Mouse (Mus musculus): ENCODE measurements around the gene Rgs9.
"Not testable (repeated sequence)": the region's sequence is repeated elsewhere in the genome, so short reads cannot be mapped to it uniquely, and the experiment has no call there.

Rgs9 gene

DNA sequence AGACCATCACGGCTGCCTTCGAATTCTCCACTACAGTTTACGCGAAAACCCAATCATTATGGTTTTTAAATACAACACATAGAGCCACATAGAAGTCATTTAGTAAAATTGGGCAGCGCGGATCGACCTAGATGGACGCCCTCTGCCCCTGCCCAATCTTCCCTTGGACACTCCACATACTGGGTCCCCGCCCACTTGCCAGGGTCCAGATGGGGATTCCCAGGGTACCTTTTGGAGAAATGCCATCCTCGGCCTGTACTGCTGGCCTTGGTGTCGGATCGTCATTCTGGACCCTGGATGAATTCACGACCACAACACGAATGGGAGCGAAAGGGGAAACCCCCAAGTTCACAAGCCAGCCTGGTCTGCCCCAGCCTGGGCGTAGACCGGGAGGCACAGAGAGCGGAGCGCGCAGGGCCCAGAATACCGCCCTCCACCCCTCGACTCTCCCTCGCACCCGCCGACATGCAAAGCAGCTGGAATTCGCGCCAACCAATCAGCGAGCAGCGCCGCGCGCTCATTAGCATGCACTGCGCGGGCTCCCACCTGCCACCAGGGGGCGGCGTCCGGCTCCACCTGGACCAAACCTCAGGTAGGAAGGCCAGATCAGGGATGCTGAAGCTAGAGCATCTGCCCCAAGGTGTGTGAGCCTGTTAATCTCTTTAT lies at the start of gene Rgs9:
Rgs9 (minus strand) TSS at position 420 of the 666 bp plus-strand sequence.
- DNase-seq = peak; percentile 96

DNA sequence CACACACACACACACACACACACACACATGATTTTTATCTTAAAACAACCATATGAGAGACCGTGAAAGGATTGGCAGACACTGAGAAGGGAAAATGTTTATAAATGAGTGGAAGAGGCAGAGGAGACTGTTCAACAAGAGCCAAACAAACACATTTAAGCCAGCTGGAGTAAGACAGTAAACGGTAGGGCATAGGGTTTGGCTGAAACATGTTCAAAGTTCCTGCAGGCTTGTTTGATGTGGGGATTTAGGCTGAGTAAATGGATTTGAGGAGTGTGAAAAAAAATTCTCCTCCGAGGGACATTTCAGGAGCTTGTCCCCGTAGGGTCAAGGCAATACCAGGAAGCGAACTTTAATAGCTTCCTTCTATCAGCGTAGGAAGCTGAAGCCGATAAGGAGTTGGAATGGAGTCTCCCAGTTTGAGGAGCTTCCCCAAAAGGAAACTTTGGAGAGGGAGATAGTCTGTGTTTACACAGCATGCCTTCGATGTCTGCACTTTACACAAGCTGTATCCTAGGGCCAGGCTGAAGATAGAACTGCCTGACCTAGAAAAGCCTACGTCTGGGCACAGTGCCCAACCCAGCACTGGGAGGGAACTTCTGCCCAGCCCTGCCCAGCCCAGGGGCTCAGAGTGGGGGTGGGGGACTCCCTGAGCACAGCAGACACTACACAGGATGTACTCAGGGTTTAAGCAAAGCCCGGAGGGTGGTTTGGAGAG lies 49.5 kb upstream of the Rgs9 start:
- DNase-seq = peak; percentile 94

DNA sequence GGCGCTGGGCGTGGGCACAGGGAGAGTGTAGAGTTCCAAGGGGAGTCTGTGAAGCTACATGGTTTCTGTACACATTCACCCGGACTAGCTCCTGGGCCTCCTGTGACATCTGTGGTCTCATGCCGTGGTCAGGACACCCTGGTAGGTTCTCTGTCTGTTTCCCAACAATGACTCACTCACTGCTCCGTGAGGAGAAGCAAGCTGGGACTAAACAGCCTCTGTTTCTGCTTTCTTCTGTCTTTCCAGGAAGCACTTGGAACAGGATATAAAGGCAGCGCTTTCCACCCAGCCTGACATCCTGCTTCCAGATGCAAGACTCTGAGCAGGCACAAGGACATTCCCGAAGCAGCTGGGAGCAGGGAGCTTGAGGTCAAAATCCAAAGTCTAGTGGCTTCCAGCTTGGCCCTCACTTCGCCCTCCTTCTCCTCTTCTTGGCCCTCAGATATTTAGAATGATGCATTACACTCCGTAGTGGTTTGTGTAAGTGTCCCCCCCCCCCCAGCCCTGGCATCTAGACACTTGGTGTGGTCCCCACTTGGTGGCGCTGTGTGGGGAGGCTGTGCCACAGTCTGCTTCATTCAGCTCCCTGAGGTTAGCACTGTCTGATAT lies 46.2 kb upstream of the Rgs9 start:
- DNase-seq = peak; percentile 79

DNA sequence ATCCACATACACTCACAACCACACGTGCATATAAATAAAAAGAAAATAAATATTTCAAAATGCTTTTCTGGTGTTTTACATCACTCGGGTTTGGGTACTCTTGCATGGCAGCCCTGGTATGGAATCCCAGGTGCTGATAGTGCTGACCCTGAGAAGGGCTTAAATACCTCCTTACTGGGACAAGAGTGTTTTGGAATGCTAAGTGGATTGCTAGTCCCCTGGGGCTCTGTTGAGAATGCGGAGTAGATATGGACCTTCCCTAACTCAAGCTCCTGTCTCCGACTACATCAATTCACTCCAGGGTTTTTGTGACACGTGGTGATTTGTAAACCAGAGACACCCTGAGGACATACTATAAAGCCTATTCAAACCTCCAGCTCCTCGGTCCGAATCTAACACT lies 45.6 kb upstream of the Rgs9 start:
- DNase-seq = no peak

DNA sequence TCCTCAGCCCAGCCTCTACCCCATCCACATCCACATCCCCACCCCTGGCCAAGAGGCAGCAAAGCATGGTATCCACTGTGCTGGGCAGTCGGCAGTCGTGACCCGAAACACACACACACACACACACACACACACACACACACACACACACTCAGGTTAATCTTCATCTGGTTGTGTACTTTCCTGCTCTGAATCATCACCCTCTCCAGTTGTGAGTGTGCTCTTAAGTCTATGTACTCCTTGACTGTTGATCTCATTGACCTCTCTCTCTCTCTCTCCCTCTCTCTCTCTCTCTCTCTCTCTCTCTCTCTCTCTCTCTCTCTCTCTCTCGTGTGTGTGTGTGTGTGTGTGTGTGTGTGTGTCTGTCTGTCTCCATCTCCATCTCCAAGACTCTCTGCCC lies 44.7 kb upstream of the Rgs9 start:
- DNase-seq = not testable (repeated sequence)

DNA sequence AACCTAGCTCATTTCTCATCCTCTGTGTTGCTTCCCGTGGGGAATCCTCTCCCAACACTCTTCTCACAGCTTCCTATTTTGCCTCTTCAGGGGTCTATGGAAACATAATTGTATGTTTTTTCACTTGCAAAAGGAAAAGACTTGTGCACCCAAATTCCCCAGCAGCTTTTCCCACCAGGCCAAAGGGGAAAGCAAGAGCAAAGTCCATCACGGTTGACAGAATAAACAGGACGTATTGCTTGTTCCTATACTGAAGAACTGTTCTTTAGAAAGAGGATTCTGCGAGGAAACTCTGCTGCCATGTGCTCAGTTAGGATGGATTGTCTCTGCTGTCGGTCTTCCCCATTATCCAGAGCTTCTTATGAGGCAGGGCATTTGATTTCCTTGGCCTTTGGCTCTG lies 42.6 kb upstream of the Rgs9 start:
- no peak for DNase-seq

DNA sequence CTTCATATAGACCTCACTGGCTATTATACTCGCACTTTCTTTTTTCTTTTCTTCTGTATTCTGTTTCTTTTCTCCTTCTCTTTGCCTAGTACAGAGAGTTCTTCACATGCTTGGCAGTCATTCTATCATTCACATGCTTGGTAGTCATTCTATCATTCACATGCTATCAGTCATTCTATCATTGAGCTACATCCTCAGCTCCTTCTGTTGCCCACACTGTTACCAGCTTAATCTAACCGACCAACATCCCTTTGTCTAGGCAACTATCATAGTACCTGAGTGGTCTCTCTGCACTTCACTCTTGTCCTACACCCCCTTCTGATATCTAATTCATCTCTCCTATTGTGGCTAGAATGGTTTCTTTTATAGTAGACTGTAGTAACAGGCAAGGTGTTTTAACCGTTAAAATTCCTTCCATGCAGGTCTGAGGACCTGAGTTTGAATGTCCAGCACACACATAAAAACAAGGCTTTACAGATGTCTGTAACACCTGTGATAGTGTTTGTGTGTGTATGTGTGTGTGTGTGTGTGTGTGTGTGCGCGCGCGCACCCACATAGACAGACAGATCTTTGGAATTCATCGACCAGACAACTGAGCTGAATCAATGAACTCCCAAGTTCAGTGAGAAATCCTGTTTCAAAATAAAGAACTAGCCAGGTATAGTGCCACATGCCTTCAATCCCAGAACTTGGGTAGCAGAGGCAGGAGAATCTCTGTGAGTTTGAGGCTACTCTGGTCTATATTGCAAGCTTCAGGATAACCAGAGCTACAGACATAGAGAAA lies 41.4 kb upstream of the Rgs9 start:
- no peak for DNase-seq

DNA sequence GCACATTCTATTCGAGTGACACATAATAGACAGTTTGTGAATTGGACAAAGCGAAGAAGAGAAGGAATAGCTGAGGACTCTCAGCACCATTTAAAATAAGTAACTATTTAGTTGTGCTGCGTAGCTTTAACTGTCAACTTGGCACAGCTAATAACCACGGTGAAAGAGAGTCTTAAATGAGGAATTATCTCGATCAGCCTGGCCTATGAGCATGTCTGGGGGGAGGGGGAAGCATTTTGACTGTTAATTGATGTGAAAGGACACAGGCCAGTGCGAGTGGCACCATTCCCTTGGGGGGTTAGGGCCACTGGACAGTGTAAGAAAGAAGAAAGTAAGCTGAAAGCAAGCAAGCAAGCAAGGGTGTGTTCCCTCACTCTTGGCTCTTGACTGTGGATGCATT lies 38.0 kb upstream of the Rgs9 start:
- no peak for DNase-seq

DNA sequence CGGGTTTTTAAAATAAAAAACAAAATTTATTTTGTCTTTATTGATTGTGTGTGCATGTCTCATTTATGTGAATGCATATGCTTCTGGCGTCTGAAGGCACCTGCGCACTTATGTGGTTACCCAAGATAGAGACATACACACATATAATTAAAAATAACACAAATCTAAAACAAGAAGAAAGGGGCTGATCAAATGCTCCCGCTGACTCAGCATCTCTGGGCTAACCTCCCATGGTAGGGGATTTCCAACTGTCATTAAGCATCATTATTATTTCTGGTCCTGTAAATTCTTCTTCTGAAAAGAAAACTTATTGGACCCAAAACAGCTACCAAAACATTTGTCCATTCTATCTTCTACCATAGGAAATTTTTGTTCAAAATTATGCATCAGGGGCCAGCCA lies 36.8 kb upstream of the Rgs9 start:
- DNase-seq = no peak

DNA sequence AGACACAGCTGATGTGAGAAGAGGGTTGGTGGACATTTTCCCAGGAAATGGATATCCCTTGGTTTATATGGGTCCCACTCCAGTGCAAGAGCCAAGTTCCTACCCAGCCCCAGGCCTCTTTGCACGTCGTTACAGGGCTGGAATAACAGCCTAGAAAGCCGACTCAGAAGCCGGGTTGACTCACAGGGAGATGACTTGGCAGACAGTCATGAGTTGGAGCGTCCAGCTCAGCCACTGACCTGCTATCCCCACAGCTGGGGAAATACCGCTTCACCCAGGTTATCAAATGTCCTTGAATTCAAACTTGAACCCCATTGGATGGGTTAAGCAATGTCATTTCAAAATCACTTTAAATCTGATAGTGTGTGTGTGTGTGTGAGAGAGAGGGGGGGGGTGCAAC lies 34.8 kb upstream of the Rgs9 start:
- DNase-seq = no peak

DNA sequence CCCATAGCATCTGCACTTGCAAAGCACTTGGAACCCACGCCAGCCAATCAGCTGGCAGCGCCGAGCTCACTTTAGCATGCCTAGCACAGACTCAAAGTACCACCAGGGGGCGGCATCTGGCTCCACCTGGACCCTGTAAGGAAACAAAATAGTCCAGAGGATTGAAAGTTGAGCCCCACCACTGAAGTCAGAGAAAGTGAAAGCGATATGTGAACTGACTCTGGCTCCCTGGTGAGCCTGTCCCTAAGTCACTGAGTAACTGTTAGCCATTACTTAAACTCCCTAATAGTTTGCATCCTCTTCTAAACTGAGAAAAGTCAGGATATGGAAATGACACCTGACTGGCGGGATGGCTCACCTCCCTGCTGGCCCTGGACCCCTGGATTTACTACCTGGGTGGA lies 33.5 kb upstream of the Rgs9 start:
- DNase-seq = peak; percentile 99

DNA sequence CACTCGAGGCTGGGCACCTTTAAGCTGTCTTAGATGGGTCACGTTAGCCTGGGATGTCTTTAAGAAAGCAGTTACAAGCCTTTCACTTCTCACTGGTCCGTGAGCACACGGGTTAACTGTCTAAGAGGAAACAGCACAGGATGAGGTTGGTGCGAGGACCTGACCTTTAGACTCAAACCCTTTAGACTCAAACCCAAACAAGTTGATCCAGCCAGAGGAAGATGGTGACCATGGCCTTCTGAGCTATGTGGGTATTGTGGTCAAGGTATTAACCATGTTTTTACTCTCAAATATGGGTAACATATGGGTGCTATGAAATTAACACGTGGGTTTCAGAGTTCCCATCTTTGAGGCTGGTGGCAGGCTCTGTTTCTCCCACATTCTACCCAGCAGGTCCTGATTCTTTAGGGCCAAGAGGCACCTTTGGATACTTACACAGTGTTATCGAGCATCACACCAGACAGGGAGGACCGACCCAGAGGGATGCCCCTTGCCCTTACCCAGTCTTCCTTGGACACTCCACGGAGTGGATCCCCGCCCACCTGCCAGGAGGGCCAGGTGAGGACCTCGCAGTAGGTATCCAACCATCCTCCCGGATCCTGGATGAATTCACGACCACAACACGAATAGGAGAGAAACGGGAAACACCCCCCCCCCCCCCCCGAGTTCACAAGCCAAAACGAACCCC lies 32.9 kb upstream of the Rgs9 start:
- DNase-seq = no peak

DNA sequence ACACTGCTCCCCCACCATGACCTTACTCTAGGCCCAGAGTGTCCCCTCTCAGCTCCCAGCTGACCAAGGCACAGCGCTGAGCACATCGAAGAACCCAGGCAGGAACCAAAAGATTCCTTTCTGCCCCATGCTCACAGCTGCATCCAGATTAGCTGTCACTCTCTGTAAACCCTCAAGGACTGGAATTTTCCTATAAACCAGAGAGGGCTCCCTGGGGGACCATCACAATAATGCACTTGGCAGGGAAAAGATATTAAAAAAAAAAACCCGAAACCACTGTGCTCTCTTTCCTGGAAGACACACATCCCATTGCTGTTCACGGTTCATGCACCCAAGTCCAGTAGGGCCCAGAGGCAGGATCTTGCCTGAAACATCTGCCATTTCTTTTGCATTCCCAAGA lies 31.4 kb upstream of the Rgs9 start:
- DNase-seq = no peak

DNA sequence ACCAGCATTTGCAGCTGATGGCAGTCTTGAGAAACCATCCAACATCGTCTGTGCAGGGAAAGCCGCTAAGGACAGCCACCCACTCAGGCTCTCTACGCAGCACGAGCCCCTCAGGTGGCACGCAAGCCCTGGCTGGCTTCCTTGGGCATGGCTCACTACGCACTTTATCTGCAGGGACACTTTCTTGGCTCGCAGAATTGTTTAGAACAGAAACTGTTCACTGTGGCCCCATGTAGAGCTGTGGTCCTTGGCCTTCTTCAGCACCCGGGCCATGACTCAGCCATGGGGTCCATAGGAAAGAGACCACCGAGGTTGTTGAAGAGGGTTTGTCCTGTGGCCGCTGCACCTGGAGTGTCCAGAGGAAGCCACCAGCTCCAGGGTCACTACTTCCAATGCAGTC lies 30.0 kb upstream of the Rgs9 start:
- DNase-seq = no peak

DNA sequence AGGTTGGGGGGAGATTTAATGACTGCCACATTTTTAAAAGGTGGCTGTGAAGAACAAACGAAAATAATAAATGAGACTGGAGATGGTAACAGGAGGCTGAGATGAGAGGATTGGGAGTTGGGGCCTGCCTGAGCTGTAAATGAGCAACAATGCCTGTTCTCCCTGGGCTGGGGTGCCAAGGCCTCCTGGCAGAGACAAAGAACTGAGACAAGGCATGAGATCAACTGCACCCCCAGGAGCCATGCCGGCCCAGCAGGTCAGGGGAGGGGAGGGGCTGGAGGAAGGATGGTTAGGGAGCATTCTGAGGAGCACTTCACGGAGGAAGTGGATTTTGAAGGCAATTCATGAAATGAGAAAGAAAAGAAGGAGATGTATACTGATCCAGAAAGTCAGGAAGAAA lies 29.5 kb upstream of the Rgs9 start:
- no peak for DNase-seq

DNA sequence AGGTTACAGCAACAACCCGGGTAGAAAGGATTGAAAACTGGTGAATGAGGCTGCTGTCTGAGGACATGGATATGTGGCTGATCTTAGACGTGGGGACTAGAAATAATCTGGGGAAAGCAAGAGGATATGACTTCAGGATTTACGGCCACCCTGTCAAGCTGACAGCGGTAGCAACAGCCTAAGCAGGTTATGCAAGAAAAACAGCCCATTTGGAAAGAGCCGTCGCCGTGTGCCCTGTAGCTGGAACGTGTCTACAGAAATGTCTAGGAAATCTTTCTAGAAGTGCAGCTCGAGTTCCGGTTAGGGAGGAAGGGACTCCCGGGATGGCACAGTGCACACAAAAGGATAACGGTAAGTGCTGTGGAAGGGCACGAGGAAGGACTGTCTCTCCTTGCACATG lies 28.3 kb upstream of the Rgs9 start:
- no peak for DNase-seq

DNA sequence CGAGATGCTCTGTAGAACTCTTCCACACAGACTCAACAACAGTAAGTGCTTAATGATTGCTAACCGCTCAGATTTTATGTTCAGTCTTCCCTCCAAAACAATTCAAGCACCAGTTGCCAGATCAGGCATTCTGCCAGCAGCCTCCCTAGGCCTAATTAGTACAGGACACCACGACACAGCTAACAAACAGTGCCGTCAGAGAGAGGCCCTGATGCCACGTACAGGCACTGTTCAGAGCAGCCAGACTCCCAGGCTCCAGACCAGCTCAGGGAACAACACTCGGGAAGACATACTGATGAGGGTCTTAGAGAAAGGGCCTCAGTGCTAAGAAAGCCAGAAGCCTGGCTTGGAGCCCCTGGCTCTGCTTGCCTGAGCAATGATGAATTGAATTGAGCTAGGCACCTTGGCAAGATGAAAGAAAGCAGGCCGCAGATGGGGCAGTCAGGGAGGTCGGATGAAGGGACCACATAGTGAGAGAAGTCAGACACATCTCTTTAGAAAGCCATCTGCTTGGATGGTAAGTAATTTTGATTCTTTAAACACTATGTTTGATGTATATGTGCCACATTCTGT lies 22.5 kb upstream of the Rgs9 start:
- peak; percentile 16 for DNase-seq

DNA sequence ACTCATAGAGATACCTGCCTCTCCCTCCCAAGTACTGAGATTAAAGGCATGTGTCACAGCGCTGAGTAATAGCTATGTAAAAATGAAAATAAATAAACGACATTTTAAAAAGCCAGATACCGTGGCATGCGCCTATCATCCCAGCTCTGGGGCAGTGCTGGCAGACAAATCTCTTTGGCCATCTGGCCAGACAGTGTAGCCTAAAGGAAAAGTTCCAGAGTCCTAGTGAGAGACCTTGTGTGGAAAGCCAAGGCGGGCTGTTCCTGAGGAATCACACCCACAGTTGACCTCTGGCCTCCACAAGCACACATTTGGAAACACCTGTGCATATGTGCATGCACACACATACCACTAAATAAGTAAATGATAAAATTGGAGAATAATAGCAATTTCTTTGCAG lies 22.0 kb upstream of the Rgs9 start:
- DNase-seq = no peak

DNA sequence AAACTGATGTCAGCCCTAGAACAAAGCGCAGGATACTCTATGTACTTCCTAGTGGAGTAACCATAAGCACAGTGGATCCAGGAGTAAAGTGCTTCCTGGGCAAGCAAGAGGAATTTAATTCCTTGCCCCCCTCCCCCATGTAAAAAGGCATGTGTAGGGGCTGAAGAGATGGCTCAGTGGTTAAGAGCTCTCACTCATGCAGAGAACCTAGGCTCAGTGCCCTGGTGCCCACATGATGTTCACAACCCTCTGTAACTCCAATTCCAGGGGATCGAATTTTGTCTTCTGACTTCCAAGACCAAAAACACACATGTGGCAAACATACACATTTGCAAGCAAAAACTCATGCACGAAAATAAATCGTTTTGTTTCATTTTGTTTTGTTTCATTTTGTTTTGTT lies 21.5 kb upstream of the Rgs9 start:
- DNase-seq = no peak

DNA sequence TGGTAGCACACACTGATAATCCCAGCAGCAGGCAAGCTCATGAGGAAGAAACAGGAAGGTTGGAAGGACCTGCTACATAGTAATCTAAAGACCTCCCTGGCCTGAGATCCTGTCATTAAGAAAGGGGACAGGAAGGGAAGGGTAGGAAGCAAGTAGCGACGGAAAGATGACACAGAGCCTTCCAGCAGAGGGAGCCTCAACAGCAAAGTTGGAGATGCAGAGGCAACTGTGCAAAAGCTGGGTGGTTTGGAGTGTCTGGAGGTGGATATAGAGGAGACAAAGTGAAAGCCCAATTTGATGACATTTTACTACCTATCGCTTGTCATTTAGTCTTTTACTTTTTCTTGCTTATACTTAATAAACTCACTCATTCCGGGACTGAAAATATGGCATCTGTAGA lies 19.0 kb upstream of the Rgs9 start:
- DNase-seq = peak; percentile 70

DNA sequence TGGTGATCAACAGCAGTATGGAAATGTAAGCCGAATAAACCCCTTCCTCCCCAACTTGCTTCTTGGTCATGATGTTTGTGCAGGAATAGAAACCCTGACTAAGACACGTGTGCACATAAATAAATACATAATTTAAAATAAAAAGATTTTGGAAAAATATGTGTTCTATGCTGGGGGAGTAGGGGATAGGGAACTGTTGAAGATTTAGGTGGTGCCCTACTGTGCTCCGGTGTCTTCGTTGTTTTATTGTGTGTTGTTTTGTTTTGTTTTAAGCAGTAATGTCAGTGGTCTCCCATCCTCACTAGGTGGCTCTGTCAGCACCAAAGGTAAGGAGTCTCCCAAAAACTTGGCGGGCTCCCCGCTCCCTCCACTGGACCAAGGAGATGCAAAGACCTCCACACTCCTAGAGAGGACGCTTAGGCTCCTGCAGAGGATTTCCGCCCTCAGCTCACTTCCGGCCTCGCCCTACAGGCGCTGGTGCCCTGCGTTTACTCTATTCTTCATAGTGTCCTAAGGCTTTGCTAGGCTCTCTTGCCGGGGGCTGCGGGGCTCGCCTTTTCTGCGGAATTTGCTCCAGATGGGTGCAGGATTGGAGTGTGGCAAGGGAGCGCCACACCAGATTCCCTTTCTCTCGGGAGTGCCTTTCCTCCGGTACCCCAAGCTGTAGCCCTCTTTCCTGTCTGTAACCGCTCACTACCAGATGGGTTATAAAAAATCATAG lies 14.1 kb upstream of the Rgs9 start:
- peak; percentile 77 for DNase-seq

DNA sequence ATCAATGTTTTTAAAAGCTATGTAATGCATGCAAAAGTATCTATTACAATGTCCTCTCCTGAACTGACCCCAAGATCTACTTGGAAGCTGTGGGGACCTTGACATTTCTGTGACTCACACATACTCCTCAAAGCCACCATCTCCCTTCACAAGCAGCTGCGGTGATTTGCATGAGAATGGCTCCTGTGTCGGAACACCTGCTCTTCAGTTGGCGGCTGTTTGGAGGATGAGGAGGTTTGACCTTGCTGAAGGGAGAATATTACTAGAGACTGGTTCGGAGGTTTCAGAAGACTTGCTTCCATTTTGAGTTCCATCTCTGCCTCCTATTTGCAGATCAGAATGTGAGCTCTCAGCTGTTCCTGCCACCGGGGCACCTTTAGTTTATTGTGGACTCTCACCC lies 7.8 kb upstream of the Rgs9 start:
- DNase-seq = no peak
